8 mouse cellular contexts compared by ENCODE assay signal in genomic region chr12:38342657-38343056, GRCm38 (mm10).
A peak's percentile ranks its signal among the peaks of the same experiment; 100 is the strongest.
DNase-seq lines count a peak whose midpoint lies in the region; ATAC-seq and TF ChIP-seq lines count a peak whose summit lies in the region.

No protein-coding gene starts in this region.

- H3K79me2 ChIP-seq in liver, adult 2 months (ENCODE audit: control insufficient read depth, insufficient read depth, low read length), result no peaks in the 10 kb centered on the region

- H3K9ac ChIP-seq in liver, adult 2 months (ENCODE audit: low read depth, low read length), result no peak overlapping the region
- H3K9ac ChIP-seq in liver, embryonic 12.5 days, result no peak overlapping the region
- H3K9ac ChIP-seq in kidney, embryonic 15.5 days, result no peak overlapping the region
- no peak overlapping the region for H3K9ac ChIP-seq in limb, embryonic 13.5 days
- H3K9ac ChIP-seq in neural tube, embryonic 13.5 days, result no peak overlapping the region

- ATAC-seq in liver, embryonic 12.5 days, result no peak
- ATAC-seq in kidney, embryonic 15.5 days (replicated peaks; ENCODE audit: low FRiP score), result 0 out of 2 replicates have a peak, but pooled peaks have one; percentile 58
- ATAC-seq in limb, embryonic 13.5 days (ENCODE audit: low FRiP score, low read depth), result peak; percentile 48; the same call in 1 of the 2 replicates
- ATAC-seq in neural tube, embryonic 13.5 days (ENCODE audit: low read depth), result peak; percentile 85

- no peak for TF ChIP-seq POLR2A in liver, adult 2 months (IDR thresholded peaks at IDR 0.05; ENCODE audit: extremely low read depth, insufficient read depth, low read length)

- TF ChIP-seq CTCF in liver, adult 2 months (IDR thresholded peaks at IDR 0.05; ENCODE audit: low read depth, low read length), result peak; percentile 49; the same call in 1 of the 2 replicates

- no peaks in the 10 kb centered on the region for H3K4me1 ChIP-seq in liver, adult 2 months (ENCODE audit: control insufficient read depth, insufficient read depth, low read length)
- no peaks in the 10 kb centered on the region for H3K4me1 ChIP-seq in liver, embryonic 12.5 days
- H3K4me1 ChIP-seq in kidney, embryonic 15.5 days, result no peaks in the 10 kb centered on the region
- no peaks in the 10 kb centered on the region for H3K4me1 ChIP-seq in limb, embryonic 13.5 days
- 0 out of 2 replicates have a peak, but pooled peaks cover 3% of the 10 kb centered on the region for H3K4me1 ChIP-seq in neural tube, embryonic 13.5 days (replicated peaks)

- H3K4me2 ChIP-seq in liver, embryonic 12.5 days, result no peak overlapping the region
- no peak overlapping the region for H3K4me2 ChIP-seq in kidney, embryonic 15.5 days
- H3K4me2 ChIP-seq in limb, embryonic 13.5 days (replicated peaks), result no peak overlapping the region
- peak overlapping the region; percentile 41 for H3K4me2 ChIP-seq in neural tube, embryonic 13.5 days

- H3K9me3 ChIP-seq in liver, embryonic 12.5 days (replicated peaks), result no peaks in the 10 kb centered on the region
- H3K9me3 ChIP-seq in kidney, embryonic 15.5 days (replicated peaks), result no peaks in the 10 kb centered on the region
- no peaks in the 10 kb centered on the region for H3K9me3 ChIP-seq in limb, embryonic 13.5 days
- H3K9me3 ChIP-seq in neural tube, embryonic 13.5 days, result no peaks in the 10 kb centered on the region

- 25% methylated on average over 6 of the region's 6 CpGs for WGBS in liver, adult 2 months
- WGBS in liver, embryonic 12.5 days (ENCODE audit: insufficient replicate concordance), result 19% methylated on average over 6 of the region's 6 CpGs
- 14% methylated on average over 6 of the region's 6 CpGs for WGBS in kidney, embryonic 15.5 days
- 15% methylated on average over 6 of the region's 6 CpGs for WGBS in limb, embryonic 13.5 days
- 11% methylated on average over 6 of the region's 6 CpGs for WGBS in neural tube, embryonic 13.5 days

- DNase-seq in liver, adult 2 months (ENCODE audit: extremely low read depth, low read depth, low spot score), result peak; percentile 26
- DNase-seq in cerebellum, adult 9-11 months, result peak; percentile 76
- peak; percentile 17 to 69 for DNase-seq in frontal cortex, postnatal 10 days (ENCODE audit: low spot score in 2 of 2)
- peak; percentile 3 to 8 for DNase-seq in thymus, postnatal 36 days

- H3K27ac ChIP-seq in liver, adult 2 months (replicated peaks; ENCODE audit: insufficient read depth, low read depth, low read length), result no peak overlapping the region
- H3K27ac ChIP-seq in liver, embryonic 12.5 days, result no peak overlapping the region
- H3K27ac ChIP-seq in kidney, embryonic 15.5 days, result no peak overlapping the region
- no peak overlapping the region for H3K27ac ChIP-seq in limb, embryonic 13.5 days
- no peak overlapping the region for H3K27ac ChIP-seq in neural tube, embryonic 13.5 days (replicated peaks)

- no peaks in the 10 kb centered on the region for H3K27me3 ChIP-seq in liver, adult 2 months (ENCODE audit: control insufficient read depth, insufficient read depth, low read length)
- no peaks in the 10 kb centered on the region for H3K27me3 ChIP-seq in liver, embryonic 12.5 days (replicated peaks)
- H3K27me3 ChIP-seq in kidney, embryonic 15.5 days, result no peaks in the 10 kb centered on the region
- H3K27me3 ChIP-seq in limb, embryonic 13.5 days, result no peaks in the 10 kb centered on the region
- H3K27me3 ChIP-seq in neural tube, embryonic 13.5 days, result no peaks in the 10 kb centered on the region

- H3K36me3 ChIP-seq in liver, adult 2 months (ENCODE audit: control insufficient read depth, insufficient read depth, low read length), result no peaks in the 10 kb centered on the region
- H3K36me3 ChIP-seq in liver, embryonic 12.5 days, result no peaks in the 10 kb centered on the region
- H3K36me3 ChIP-seq in kidney, embryonic 15.5 days, result no peaks in the 10 kb centered on the region
- H3K36me3 ChIP-seq in limb, embryonic 13.5 days, result no peaks in the 10 kb centered on the region
- no peaks in the 10 kb centered on the region for H3K36me3 ChIP-seq in neural tube, embryonic 13.5 days

- no peak overlapping the region for H3K4me3 ChIP-seq in liver, adult 2 months (ENCODE audit: insufficient read depth, low read depth, low read length)
- H3K4me3 ChIP-seq in liver, embryonic 12.5 days, result no peak overlapping the region
- no peak overlapping the region for H3K4me3 ChIP-seq in kidney, embryonic 15.5 days (replicated peaks)
- no peak overlapping the region for H3K4me3 ChIP-seq in limb, embryonic 13.5 days
- no peak overlapping the region for H3K4me3 ChIP-seq in neural tube, embryonic 13.5 days

Comparison
In these comparisons a context has a peak if more than half of its experiments do, and no peak if none do; other contexts are left out.
1. DNase-seq: peak in every context shown above with its lines; median percentile 76 in cerebellum, adult 9-11 months; 43 in frontal cortex, postnatal 10 days; 26 in liver, adult 2 months; 6 in thymus, postnatal 36 days.